ENCODE assay signal across 9 mouse cellular contexts in genomic region chr3:89278643-89279042, GRCm38 (mm10). TPM values are rescaled to one million over a fixed set of nuclear protein-coding genes. Genes with fewer than 3 reads are reported as not detected.
DNase-seq lines count a peak whose midpoint lies in the region; ATAC-seq and TF ChIP-seq lines count a peak whose summit lies in the region.
"Had no signal": no experiment of that assay in that cellular context is flagged by ENCODE, and none has a peak within 500 bp of the region (broad histone marks: within the 10 kb centered on the region; RNA-seq: fewer than 3 reads in every experiment).

No protein-coding gene starts in this region.

- H3K9me3 ChIP-seq in forebrain, embryonic 10.5 days: no peaks in the 10 kb centered on the region
- no peaks in the 10 kb centered on the region for H3K9me3 ChIP-seq in kidney, postnatal 0 days (replicated peaks; ENCODE audit: low read length)

- 23% methylated on average over 8 of the region's 8 CpGs for WGBS in forebrain, embryonic 10.5 days
- WGBS in kidney, postnatal 0 days: 12% methylated on average over 8 of the region's 8 CpGs

- peak; percentile 35 for DNase-seq in kidney, adult 18-20 months
- no peak for DNase-seq in kidney, adult 11 months
- no peak for DNase-seq in forebrain, embryonic 10.5 days (ENCODE audit: extremely low spot score, low spot score)
- peak; percentile 24 for DNase-seq in kidney, postnatal 0 days (ENCODE audit: low spot score)
- DNase-seq in left cerebral cortex, adult 11 months (ENCODE audit: low spot score): no peak
- DNase-seq: layer of hippocampus, adult 9-11 months had no signal

- H3K36me3 ChIP-seq in forebrain, embryonic 10.5 days (replicated peaks): no peaks in the 10 kb centered on the region
- peaks cover 12% of the 10 kb centered on the region for H3K36me3 ChIP-seq in kidney, postnatal 0 days (ENCODE audit: insufficient read depth, low read length)
- H3K36me3 ChIP-seq in myocyte (ENCODE audit: control insufficient read depth, insufficient read depth): peaks cover 6% of the 10 kb centered on the region

- no peaks in the 10 kb centered on the region for H3K79me2 ChIP-seq in myocyte (ENCODE audit: control insufficient read depth, insufficient read depth)

- H3K27me3 ChIP-seq in forebrain, embryonic 10.5 days (ENCODE audit: poor library complexity, severe bottlenecking): peaks cover 73% of the 10 kb centered on the region
- no peaks in the 10 kb centered on the region for H3K27me3 ChIP-seq in kidney, postnatal 0 days (ENCODE audit: insufficient read depth, low read length)
- H3K27me3 ChIP-seq in myocyte (ENCODE audit: control insufficient read depth, insufficient read depth, insufficient read length): no peaks in the 10 kb centered on the region

- peak overlapping the region; percentile 85 for H3K4me2 ChIP-seq in kidney, postnatal 0 days (ENCODE audit: low read length)
- peak overlapping the region; percentile 93 for H3K4me2 ChIP-seq in myocyte (ENCODE audit: low read depth)

- H3K4me3 ChIP-seq in forebrain, embryonic 10.5 days: peak overlapping the region; percentile 61
- peak overlapping the region; percentile 70 for H3K4me3 ChIP-seq in kidney, postnatal 0 days (replicated peaks; ENCODE audit: low read depth, low read length)
- H3K4me3 ChIP-seq in myocyte: peak overlapping the region; percentile 59

- TF ChIP-seq POLR2A in myocyte (IDR thresholded peaks at IDR 0.05; ENCODE audit: insufficient read length, low read depth): no peak

- no peak for TF ChIP-seq CTCF in kidney, postnatal 0 days (IDR thresholded peaks at IDR 0.05; ENCODE audit: low read depth)

- H3K27ac ChIP-seq in forebrain, embryonic 10.5 days: peak overlapping the region; percentile 66
- H3K27ac ChIP-seq in kidney, postnatal 0 days: peak overlapping the region; percentile 96

- peak overlapping the region; percentile 13 for H3ac ChIP-seq in myocyte (ENCODE audit: control insufficient read depth, insufficient read length)

- peak overlapping the region; percentile 77 for H3K9ac ChIP-seq in kidney, postnatal 0 days (ENCODE audit: low read depth, low read length)

- no peak for ATAC-seq in kidney, postnatal 0 days (replicated peaks; ENCODE audit: low FRiP score, low read depth)
- ATAC-seq in megakaryocyte-erythroid progenitor cell, adult 5-6 weeks (replicated peaks; ENCODE audit: low FRiP score, low TSS enrichment, poor library complexity, severe bottlenecking): no peak
- ATAC-seq in erythroid progenitor cell, adult 5-6 weeks (replicated peaks; ENCODE audit: low FRiP score, poor library complexity, severe bottlenecking): no peak

- peaks cover 58% of the 10 kb centered on the region for H3K4me1 ChIP-seq in forebrain, embryonic 10.5 days
- peaks cover 16% of the 10 kb centered on the region for H3K4me1 ChIP-seq in kidney, postnatal 0 days (replicated peaks; ENCODE audit: insufficient read depth, low read length)

TF ChIP-seq in myocyte, 11 proteins besides CTCF, POLR2A, EP300 and RAD21:
- TF ChIP-seq E2F4 (IDR thresholded peaks at IDR 0.05; ENCODE audit: insufficient read depth) (no peak), POLR2AphosphoS2 (IDR thresholded peaks at IDR 0.05; ENCODE audit: insufficient read length, low read depth) (no peak), MYOD1 (IDR thresholded peaks at IDR 0.05; ENCODE audit: control insufficient read depth in 1 of 3, insufficient read length in 2 of 3, low read depth in 2 of 3) (no peak), MYOG (IDR thresholded peaks at IDR 0.05; ENCODE audit: control insufficient read depth in 1 of 3, insufficient read depth in 1 of 3, insufficient read length in 2 of 3, low read depth in 2 of 3) (no peak), TCF3 (IDR thresholded peaks at IDR 0.05; ENCODE audit: insufficient read length, low read depth) (no peak), MAX (IDR thresholded peaks at IDR 0.05; ENCODE audit: low read depth) (no peak), REST (IDR thresholded peaks at IDR 0.05; ENCODE audit: insufficient read depth, insufficient read length) (no peak), SRF (IDR thresholded peaks at IDR 0.05; ENCODE audit: control insufficient read depth, insufficient read length, low read depth) (no peak), TCF12 (IDR thresholded peaks at IDR 0.05; ENCODE audit: insufficient read depth, poor library complexity, severe bottlenecking) (no peak), CEBPB (IDR thresholded peaks at IDR 0.05; ENCODE audit: insufficient read depth, poor library complexity, severe bottlenecking) (no peak), USF1 (IDR thresholded peaks at IDR 0.05; ENCODE audit: low read depth) (no peak)

RNA-seq across cellular contexts. Expression of gene Efna1, which starts 2.3 kb away (rescaled TPM):
- 12.9 and 13.2 TPM in 2 replicates for polyA plus RNA-seq in forebrain, embryonic 10.5 days (2016; fragmentation: Nextera tagmentation; extraction: Ambion mirVana)
- polyA plus RNA-seq in kidney, postnatal 0 days (2015; fragmentation: Nextera tagmentation; extraction: Ambion mirVana): 79.5 and 83.5 TPM in 2 replicates
- polyA plus RNA-seq in myocyte (2012; fragmentation: generic; extraction: Trizol): 8.2 TPM
- total RNA-seq in megakaryocyte-erythroid progenitor cell, adult 5-6 weeks (2014; fragmentation: Nextera tagmentation): not detected in 2 replicates
- not detected in 2 replicates for total RNA-seq in megakaryocyte-erythroid progenitor cell, adult 5-6 weeks (2017)
- not detected in 2 replicates for total RNA-seq in erythroid progenitor cell, adult 5-6 weeks (2015; ENCODE audit: low replicate concordance)
- not detected in 2 replicates for total RNA-seq in erythroid progenitor cell, adult 5-6 weeks (2017; ENCODE audit: low replicate concordance)

RNA-seq across cellular contexts. Expression of gene Slc50a1, which starts 8.3 kb away (rescaled TPM):
- 25.1 and 26.0 TPM in 2 replicates for polyA plus RNA-seq in forebrain, embryonic 10.5 days (2016; fragmentation: Nextera tagmentation; extraction: Ambion mirVana)
- polyA plus RNA-seq in kidney, postnatal 0 days (2015; fragmentation: Nextera tagmentation; extraction: Ambion mirVana): 75.8 and 82.2 TPM in 2 replicates
- polyA plus RNA-seq in myocyte (2012; fragmentation: generic; extraction: Trizol): 48.7 TPM
- total RNA-seq in megakaryocyte-erythroid progenitor cell, adult 5-6 weeks (2014; fragmentation: Nextera tagmentation): 35.4 and 66.5 TPM in 2 replicates
- total RNA-seq in megakaryocyte-erythroid progenitor cell, adult 5-6 weeks (2017): 31.4 and 50.3 TPM in 2 replicates
- total RNA-seq in erythroid progenitor cell, adult 5-6 weeks (2015; ENCODE audit: low replicate concordance): 17.7 and 35.6 TPM in 2 replicates
- 3.7 and 9.7 TPM in 2 replicates for total RNA-seq in erythroid progenitor cell, adult 5-6 weeks (2017; ENCODE audit: low replicate concordance)

RNA-seq across cellular contexts. Expression of gene Dpm3, which starts 19.5 kb away (rescaled TPM):
- 76.7 and 78.6 TPM in 2 replicates for polyA plus RNA-seq in forebrain, embryonic 10.5 days (2016; fragmentation: Nextera tagmentation; extraction: Ambion mirVana)
- 148 and 182 TPM in 2 replicates for polyA plus RNA-seq in kidney, postnatal 0 days (2015; fragmentation: Nextera tagmentation; extraction: Ambion mirVana)
- polyA plus RNA-seq in myocyte (2012; fragmentation: generic; extraction: Trizol): 222 TPM
- 44.2 and 75.7 TPM in 2 replicates for total RNA-seq in megakaryocyte-erythroid progenitor cell, adult 5-6 weeks (2014; fragmentation: Nextera tagmentation)
- total RNA-seq in megakaryocyte-erythroid progenitor cell, adult 5-6 weeks (2017): 30.1 and 90.9 TPM in 2 replicates
- 16.8 and 18.4 TPM in 2 replicates for total RNA-seq in erythroid progenitor cell, adult 5-6 weeks (2015; ENCODE audit: low replicate concordance)
- 8.3 TPM in 1 of 2 replicates, not detected in the other for total RNA-seq in erythroid progenitor cell, adult 5-6 weeks (2017; ENCODE audit: low replicate concordance)

RNA-seq across cellular contexts. Expression of gene Trim46, which starts 32.5 kb away (rescaled TPM):
- 4.4 and 5.4 TPM in 2 replicates for polyA plus RNA-seq in forebrain, embryonic 10.5 days (2016; fragmentation: Nextera tagmentation; extraction: Ambion mirVana)
- 2.7 and 3.7 TPM in 2 replicates for polyA plus RNA-seq in kidney, postnatal 0 days (2015; fragmentation: Nextera tagmentation; extraction: Ambion mirVana)
- 15.2 TPM for polyA plus RNA-seq in myocyte (2012; fragmentation: generic; extraction: Trizol)
- not detected in 2 replicates for total RNA-seq in megakaryocyte-erythroid progenitor cell, adult 5-6 weeks (2014; fragmentation: Nextera tagmentation)
- total RNA-seq in megakaryocyte-erythroid progenitor cell, adult 5-6 weeks (2017): not detected in 2 replicates
- 1.3 TPM in 1 of 2 replicates, not detected in the other for total RNA-seq in erythroid progenitor cell, adult 5-6 weeks (2015; ENCODE audit: low replicate concordance)
- total RNA-seq in erythroid progenitor cell, adult 5-6 weeks (2017; ENCODE audit: low replicate concordance): not detected in 2 replicates

RNA-seq across cellular contexts. Expression of gene Krtcap2, which starts 32.9 kb away (rescaled TPM):
- polyA plus RNA-seq in forebrain, embryonic 10.5 days (2016; fragmentation: Nextera tagmentation; extraction: Ambion mirVana): 260 and 275 TPM in 2 replicates
- polyA plus RNA-seq in kidney, postnatal 0 days (2015; fragmentation: Nextera tagmentation; extraction: Ambion mirVana): 328 and 371 TPM in 2 replicates
- 371 TPM for polyA plus RNA-seq in myocyte (2012; fragmentation: generic; extraction: Trizol)
- total RNA-seq in megakaryocyte-erythroid progenitor cell, adult 5-6 weeks (2014; fragmentation: Nextera tagmentation): 127 and 147 TPM in 2 replicates
- 119 and 124 TPM in 2 replicates for total RNA-seq in megakaryocyte-erythroid progenitor cell, adult 5-6 weeks (2017)
- total RNA-seq in erythroid progenitor cell, adult 5-6 weeks (2015; ENCODE audit: low replicate concordance): 39.0 and 64.2 TPM in 2 replicates
- 7.2 and 29.1 TPM in 2 replicates for total RNA-seq in erythroid progenitor cell, adult 5-6 weeks (2017; ENCODE audit: low replicate concordance)

Comparison
In these comparisons a context has a peak if more than half of its experiments do, and no peak if none do; other contexts are left out.
1. DNase-seq: peak in kidney, adult 18-20 months (single experiment) and kidney, postnatal 0 days (single experiment); none in kidney, adult 11 months (single experiment), forebrain, embryonic 10.5 days (single experiment) and left cerebral cortex, adult 11 months (single experiment).
2. Peak in every context shown above with its lines, with median percentiles within 50 percentile points of each other: H3K4me3 ChIP-seq.